In the genomic region with DNA sequence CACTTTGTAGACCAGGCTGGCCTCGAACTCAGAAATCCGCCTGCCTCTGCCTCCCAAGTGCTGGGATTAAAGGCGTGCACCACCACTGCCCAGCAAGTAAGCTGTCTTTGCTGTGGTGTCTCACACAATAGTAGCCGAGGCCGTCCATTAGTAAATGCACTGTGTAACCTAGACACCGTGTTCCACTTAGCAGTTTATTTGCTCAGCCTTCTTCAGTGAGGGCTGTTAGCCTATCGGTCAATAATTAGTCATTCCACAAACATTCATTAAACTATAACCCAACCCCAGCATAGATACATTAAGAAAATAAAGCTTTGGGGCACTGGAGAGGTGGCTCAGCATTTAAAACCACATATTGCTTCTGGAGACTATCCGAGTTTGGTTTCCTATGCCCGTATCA, we compare ENCODE assay signal across 26 mouse cellular contexts.
DNase-seq lines count a peak whose midpoint lies in the region; ATAC-seq and TF ChIP-seq lines count a peak whose summit lies in the region.
"Had no signal": no experiment of that assay in that cellular context is flagged by ENCODE, and none has a peak within 500 bp of the region (broad histone marks: within the 10 kb centered on the region; RNA-seq: fewer than 3 reads in every experiment).

No protein-coding gene starts in this region.

- DNase-seq in kidney, adult 9 months, result peak; percentile 57
- DNase-seq in kidney, postnatal 25 days, result no peak
- DNase-seq in lung, postnatal 25 days (ENCODE audit: low spot score), result peak; percentile 31
- no peak for DNase-seq in lung, postnatal 4 days
- DNase-seq in stomach, postnatal 0 days (ENCODE audit: low spot score), result no peak
- DNase-seq in left cerebral cortex, postnatal 36 days (ENCODE audit: low spot score in 2 of 2), result no peak
- no peak for DNase-seq in cerebellum, adult 9-11 months
- DNase-seq: adrenal gland, postnatal 36 days; cerebellum, adult 11 months; cerebellum, postnatal 10 days; gastrocnemius, postnatal 14 days; heart, adult 18-20 months; heart, postnatal 10 days; layer of hippocampus, adult 9-11 months; left cerebral cortex, postnatal 4 days; right cerebral cortex, postnatal 14 days; thymus, adult 2 months had no signal

- no peak overlapping the region for H3K9ac ChIP-seq in liver, embryonic 15.5 days
- no peak overlapping the region for H3K9ac ChIP-seq in stomach, postnatal 0 days (ENCODE audit: low read length)
- H3K9ac ChIP-seq: heart, embryonic 12.5 days; limb, embryonic 15.5 days; midbrain, embryonic 15.5 days; neural tube, embryonic 12.5 days had no signal

- peak; percentile 60 for ATAC-seq in liver, embryonic 15.5 days (ENCODE audit: insufficient read depth)
- ATAC-seq in stomach, postnatal 0 days (ENCODE audit: low FRiP score, low TSS enrichment), result 0 out of 2 replicates have a peak, but pooled peaks have one; percentile 19
- ATAC-seq: forebrain, embryonic 16.5 days; midbrain, embryonic 15.5 days had no signal

- H3K27ac ChIP-seq in liver, embryonic 15.5 days (replicated peaks), result peak overlapping the region; percentile 58; the same call in 1 of the 2 replicates
- H3K27ac ChIP-seq in stomach, postnatal 0 days (replicated peaks), result no peak overlapping the region
- H3K27ac ChIP-seq: embryonic facial prominence, embryonic 10.5 days; hindbrain, embryonic 10.5 days; limb, embryonic 15.5 days; macrophage; midbrain, embryonic 15.5 days; neural tube, embryonic 12.5 days had no signal

- intact Hi-C loops in left cerebral cortex, postnatal 36 days (cut with DNase I), result no loop called here

- no peaks in the 10 kb centered on the region for H3K36me3 ChIP-seq in liver, embryonic 15.5 days (replicated peaks)
- no peaks in the 10 kb centered on the region for H3K36me3 ChIP-seq in stomach, postnatal 0 days (ENCODE audit: control insufficient read depth, insufficient read depth, low read length)
- H3K36me3 ChIP-seq: embryonic facial prominence, embryonic 10.5 days; heart, embryonic 12.5 days; hindbrain, embryonic 10.5 days; limb, embryonic 15.5 days; midbrain, embryonic 15.5 days; neural tube, embryonic 12.5 days had no signal

- peaks cover 17% of the 10 kb centered on the region for H3K4me1 ChIP-seq in liver, embryonic 15.5 days (replicated peaks)
- H3K4me1 ChIP-seq in stomach, postnatal 0 days (replicated peaks; ENCODE audit: control insufficient read depth, insufficient read depth), result 0 out of 2 replicates have a peak, but pooled peaks cover 3% of the 10 kb centered on the region
- H3K4me1 ChIP-seq: midbrain, embryonic 15.5 days had no signal

- no peak overlapping the region for H3K4me3 ChIP-seq in liver, embryonic 15.5 days (replicated peaks)
- H3K4me3 ChIP-seq in stomach, postnatal 0 days (ENCODE audit: low read depth, low read length), result no peak overlapping the region
- H3K4me3 ChIP-seq: embryonic facial prominence, embryonic 10.5 days; heart, embryonic 12.5 days; hindbrain, embryonic 10.5 days; limb, embryonic 15.5 days; midbrain, embryonic 15.5 days; neural tube, embryonic 12.5 days had no signal

- no peaks in the 10 kb centered on the region for H3K27me3 ChIP-seq in liver, embryonic 15.5 days
- H3K27me3 ChIP-seq in stomach, postnatal 0 days (ENCODE audit: control insufficient read depth, insufficient read depth, low read length), result no peaks in the 10 kb centered on the region
- H3K27me3 ChIP-seq: heart, embryonic 12.5 days; limb, embryonic 15.5 days; midbrain, embryonic 15.5 days; neural tube, embryonic 12.5 days had no signal

- no peak for TF ChIP-seq CTCF in stomach, postnatal 0 days (IDR thresholded peaks at IDR 0.05; ENCODE audit: low read depth)

- WGBS in liver, embryonic 15.5 days (ENCODE audit: insufficient replicate concordance), result 65% methylated on average over 9 of the region's 9 CpGs
- 66% methylated on average over 9 of the region's 9 CpGs for WGBS in stomach, postnatal 0 days

- no peak overlapping the region for H3K4me2 ChIP-seq in liver, embryonic 15.5 days
- H3K4me2 ChIP-seq in stomach, postnatal 0 days (replicated peaks; ENCODE audit: low read depth), result no peak overlapping the region
- H3K4me2 ChIP-seq: heart, embryonic 12.5 days; limb, embryonic 15.5 days; midbrain, embryonic 15.5 days; neural tube, embryonic 12.5 days had no signal

- TF ChIP-seq EP300 in stomach, postnatal 0 days (optimal IDR thresholded peaks at IDR 0.05), result no peak

- no peaks in the 10 kb centered on the region for H3K9me3 ChIP-seq in liver, embryonic 15.5 days (replicated peaks)
- H3K9me3 ChIP-seq in stomach, postnatal 0 days (ENCODE audit: control insufficient read depth, low read length), result no peaks in the 10 kb centered on the region
- H3K9me3 ChIP-seq: embryonic facial prominence, embryonic 10.5 days; heart, embryonic 12.5 days; hindbrain, embryonic 10.5 days; limb, embryonic 15.5 days; midbrain, embryonic 15.5 days; neural tube, embryonic 12.5 days had no signal

Comparison
In these comparisons a context has a peak if more than half of its experiments do, and no peak if none do; other contexts are left out.
1. DNase-seq: peak in kidney, adult 9 months (single experiment) and lung, postnatal 25 days (single experiment); none in kidney, postnatal 25 days (0 of 2), lung, postnatal 4 days (0 of 2), stomach, postnatal 0 days (single experiment), left cerebral cortex, postnatal 36 days (0 of 2) and cerebellum, adult 9-11 months (single experiment).